ENCODE assay signal across 13 mouse cellular contexts in genomic region chr15:77807264-77807585, GRCm38 (mm10). TPM values are rescaled to one million over a fixed set of nuclear protein-coding genes. Genes with fewer than 3 reads are reported as not detected.
A peak's percentile ranks its signal among the peaks of the same experiment; 100 is the strongest.
DNase-seq lines count a peak whose midpoint lies in the region; ATAC-seq and TF ChIP-seq lines count a peak whose summit lies in the region.
"Had no signal": no experiment of that assay in that cellular context is flagged by ENCODE, and none has a peak within 500 bp of the region (broad histone marks: within the 10 kb centered on the region; RNA-seq: fewer than 3 reads in every experiment).

No protein-coding gene starts in this region.

- H3K4me2 ChIP-seq in stomach, embryonic 15.5 days: no peak overlapping the region
- H3K4me2 ChIP-seq: hindbrain, embryonic 13.5 days; neural tube, embryonic 12.5 days had no signal

- H3K9me3 ChIP-seq in stomach, embryonic 15.5 days: no peaks in the 10 kb centered on the region
- H3K9me3 ChIP-seq: hindbrain, embryonic 13.5 days; neural tube, embryonic 12.5 days had no signal

- H3K27ac ChIP-seq in left cerebral cortex, adult 2 months: peak overlapping the region; percentile 50
- peak overlapping the region; percentile 27; the same call in 1 of the 2 replicates for H3K27ac ChIP-seq in stomach, embryonic 15.5 days
- H3K27ac ChIP-seq: hindbrain, embryonic 13.5 days; neural tube, embryonic 12.5 days had no signal

- intact Hi-C loops in left cerebral cortex, adult 2 months (cut with DNase I): no loop called here

- no peak for TF ChIP-seq CTCF in left cerebral cortex, adult 2 months (IDR thresholded peaks at IDR 0.05)

- no peaks in the 10 kb centered on the region for H3K27me3 ChIP-seq in stomach, embryonic 15.5 days (replicated peaks)
- H3K27me3 ChIP-seq: hindbrain, embryonic 13.5 days; neural tube, embryonic 12.5 days had no signal

- H3K4me3 ChIP-seq in left cerebral cortex, adult 2 months: no peak overlapping the region
- H3K4me3 ChIP-seq in stomach, embryonic 15.5 days (replicated peaks): no peak overlapping the region
- H3K4me3 ChIP-seq: hindbrain, embryonic 13.5 days; neural tube, embryonic 12.5 days had no signal

- H3K4me1 ChIP-seq in stomach, embryonic 15.5 days: peaks cover 18% of the 10 kb centered on the region; the same call in 1 of the 2 replicates

- no peak overlapping the region for H3K9ac ChIP-seq in stomach, embryonic 15.5 days
- H3K9ac ChIP-seq: hindbrain, embryonic 13.5 days; neural tube, embryonic 12.5 days had no signal

- H3K36me3 ChIP-seq in stomach, embryonic 15.5 days: peaks cover 49% of the 10 kb centered on the region

- 63% methylated on average over 7 of the region's 7 CpGs for WGBS in stomach, embryonic 15.5 days

- peak; percentile 58 for ATAC-seq in activated CD4-positive, CD25-positive, alpha-beta regulatory T cell, adult 4 months
- ATAC-seq in stomach, embryonic 15.5 days (ENCODE audit: insufficient read depth, low FRiP score, low read depth): no peak

- DNase-seq in left cerebral cortex, adult 2 months (ENCODE audit: extremely low spot score in 1 of 2, low spot score in 2 of 2): no peak
- no peak for DNase-seq in left cerebral cortex, adult 11 months (ENCODE audit: low spot score)
- peak; percentile 71 for DNase-seq in CD4-positive, CD25-positive, alpha-beta regulatory T cell, adult 2 months (ENCODE audit: low read depth, low spot score)
- no peak for DNase-seq in kidney, adult 11 months
- no peak for DNase-seq in urinary bladder, postnatal 14 days (ENCODE audit: low spot score)
- DNase-seq: adrenal gland, postnatal 10 days; cerebellum, adult 8-10 months; kidney, postnatal 14 days had no signal

RNA-seq across cellular contexts. Expression of gene Myh9, which starts 34.8 kb away (rescaled TPM):
- total RNA-seq in left cerebral cortex, adult 2 months (2021): 10 to 100 TPM; 81.2 to 91.4 TPM
- 100 to 1,000 TPM; 243 to 280 TPM for polyA plus RNA-seq in activated CD4-positive, CD25-positive, alpha-beta regulatory T cell, adult 4 months (2017; shearing (Covaris generic))
- 57.0 TPM in 2 replicates for polyA plus RNA-seq in stomach, embryonic 15.5 days (2015; fragmentation: Nextera tagmentation; extraction: Ambion mirVana)

RNA-seq across cellular contexts. Expression of gene Apol8, which starts 50.4 kb away (rescaled TPM):
- 1 to 10 TPM; 5.1 to 5.8 TPM for total RNA-seq in left cerebral cortex, adult 2 months (2021)
- not detected for polyA plus RNA-seq in activated CD4-positive, CD25-positive, alpha-beta regulatory T cell, adult 4 months (2017; shearing (Covaris generic))
- polyA plus RNA-seq in stomach, embryonic 15.5 days (2015; fragmentation: Nextera tagmentation; extraction: Ambion mirVana): 0.75 and 1.7 TPM in 2 replicates
- polyA plus RNA-seq: embryonic facial prominence, embryonic 14.5 days had no signal
